Mouse (Mus musculus): ENCODE data around the gene Dohh.

- TF ChIP-seq CTCF (IDR thresholded peaks at IDR 0.05; ENCODE audit: extremely low read depth, insufficient read depth, insufficient read length, insufficient replicate concordance) (no peak), POLR2A (IDR thresholded peaks at IDR 0.05; ENCODE audit: low read depth, low read length) (no peak)
Observed at GRCm38 (mm10) chr10:81345162-81345534, 39.1 kb upstream of the Dohh start.

Data from spleen, adult 2 months (tissue).